Mouse (Mus musculus) cerebellum, adult 9-10 months (tissue): ENCODE data around the gene Ier5.
A peak's percentile ranks its signal among the peaks of the same experiment; 100 is the strongest.

Source experiments
- DNase-seq: peaks from one replicate; pipeline ENCODE4 v3.0.0; 2022

Ier5 gene

GRCm38 (mm10) chr1:155052131-155052760, 47.2 kb downstream of the Ier5 start:
- no peak for DNase-seq

GRCm38 (mm10) chr1:155051701-155052127, 47.7 kb downstream of the Ier5 start:
- peak; percentile 83 for DNase-seq

- DNase-seq: no peak
Observed at GRCm38 (mm10) chr1:155050897-155051592, 48.4 kb downstream of the Ier5 start.

GRCm38 (mm10) chr1:155050174-155050573, 49.3 kb downstream of the Ier5 start:
- DNase-seq: no peak

- peak; percentile 95 for DNase-seq
Observed at GRCm38 (mm10) chr1:155048947-155049346, 50.5 kb downstream of the Ier5 start.
